Mouse (Mus musculus) brain, embryonic 14.5 days (tissue): ENCODE measurements around the gene Stard9. TPM values are rescaled to one million over a fixed set of nuclear protein-coding genes. Genes with fewer than 3 reads are reported as not detected.
A peak's percentile ranks its signal among the peaks of the same experiment; 100 is the strongest.

Experiments used
- DNase-seq: peaks from one replicate; pipeline ENCODE4 v3.0.0-alpha.2; 2011; ENCODE audit warnings: low read depth
- CTCF ChIP-seq: fragments of 200-500 bp; IDR thresholded peaks from 2 replicates; pipeline ENCODE4 v1.5.1; 2012; ENCODE audit warnings: inconsistent platforms, mild to moderate bottlenecking, moderate library complexity, borderline replicate concordance; ENCODE audit not compliant: insufficient read depth, insufficient read length; ENCODE audit errors: extremely low read depth
- POLR2A ChIP-seq: fragments of 200-500 bp; IDR thresholded peaks from 2 replicates; pipeline ENCODE4 v1.6.1; 2012; ENCODE audit warnings: mild to moderate bottlenecking, inconsistent platforms, borderline replicate concordance; ENCODE audit not compliant: poor library complexity, insufficient read depth, insufficient read length, severe bottlenecking; ENCODE audit errors: extremely low read depth
- polyA plus RNA-seq: library from polyadenylated mRNA; depleted of rRNA; stranded (reverse); fragments of >200 nt; gene quantifications from 2 replicates; pipeline ENCODE4 v1.2.3, GENCODE M21; 2012

Gene Stard9
- polyA plus RNA-seq, 1 experiment = 16.1 TPM

DNA sequence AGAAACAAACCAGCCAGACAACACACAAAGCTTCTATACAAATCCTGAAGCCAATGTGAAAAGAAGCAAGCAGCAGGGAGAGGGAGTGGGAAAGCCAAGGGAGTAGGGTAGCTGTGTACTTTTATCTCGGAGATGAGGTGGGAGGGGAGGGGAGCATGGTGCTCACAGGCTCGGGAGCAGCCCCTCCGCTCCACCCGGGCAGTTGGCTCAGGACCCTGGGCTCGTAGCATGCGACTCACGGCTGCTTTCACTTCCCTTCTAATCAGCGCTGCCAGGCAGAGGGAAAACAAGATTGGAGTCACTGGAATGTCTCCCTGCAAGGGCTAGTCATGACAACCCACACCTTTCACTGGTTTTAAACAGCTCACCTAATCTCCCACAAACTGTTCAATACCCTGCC lies 93.6 kb downstream of the Stard9 start:
- peak; percentile 14 for DNase-seq
- TF ChIP-seq POLR2A = no peak
- no peak for TF ChIP-seq CTCF

DNA sequence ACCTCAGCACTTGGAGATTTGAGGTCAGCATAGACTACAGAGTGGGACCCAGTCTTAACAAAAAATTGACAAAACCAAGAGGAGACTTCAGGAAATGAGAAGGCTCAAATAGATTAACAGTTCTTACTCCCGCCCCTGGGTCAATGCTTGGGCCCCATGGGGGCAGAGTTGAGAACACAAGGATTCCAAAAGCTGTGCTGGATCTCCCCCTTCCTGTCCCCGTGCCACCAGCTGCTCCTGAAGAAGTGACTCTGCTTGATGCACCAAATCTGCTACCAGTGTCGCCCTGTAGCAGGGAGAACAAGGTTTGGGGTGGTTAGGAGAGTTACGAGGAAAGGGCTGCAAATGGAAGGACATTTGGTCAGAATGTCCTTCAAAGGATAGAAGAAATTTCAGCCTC lies 94.7 kb downstream of the Stard9 start:
- TF ChIP-seq POLR2A (no peak), CTCF (no peak)
- no peak for DNase-seq

DNA sequence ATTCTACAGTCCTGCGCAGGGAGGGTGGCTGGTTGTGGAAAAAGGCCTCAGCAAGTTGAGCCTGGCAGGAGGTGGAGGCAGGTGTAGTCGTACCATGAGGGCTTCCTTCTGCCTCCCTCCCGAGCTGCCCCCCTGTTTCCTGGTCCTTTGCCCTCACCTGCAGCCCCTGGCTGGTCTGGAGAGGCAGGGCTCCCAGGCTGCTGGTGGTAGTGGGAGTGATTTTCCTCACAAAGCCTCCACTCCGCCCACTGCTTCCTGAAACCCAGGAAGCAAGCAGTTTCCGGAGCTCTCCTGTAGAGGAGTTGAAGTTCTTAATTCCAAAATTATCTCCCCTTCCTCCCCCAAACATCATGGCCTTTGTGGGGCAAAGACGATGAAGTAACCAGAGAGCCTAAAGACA lies 95.3 kb downstream of the Stard9 start:
- DNase-seq = no peak

DNA sequence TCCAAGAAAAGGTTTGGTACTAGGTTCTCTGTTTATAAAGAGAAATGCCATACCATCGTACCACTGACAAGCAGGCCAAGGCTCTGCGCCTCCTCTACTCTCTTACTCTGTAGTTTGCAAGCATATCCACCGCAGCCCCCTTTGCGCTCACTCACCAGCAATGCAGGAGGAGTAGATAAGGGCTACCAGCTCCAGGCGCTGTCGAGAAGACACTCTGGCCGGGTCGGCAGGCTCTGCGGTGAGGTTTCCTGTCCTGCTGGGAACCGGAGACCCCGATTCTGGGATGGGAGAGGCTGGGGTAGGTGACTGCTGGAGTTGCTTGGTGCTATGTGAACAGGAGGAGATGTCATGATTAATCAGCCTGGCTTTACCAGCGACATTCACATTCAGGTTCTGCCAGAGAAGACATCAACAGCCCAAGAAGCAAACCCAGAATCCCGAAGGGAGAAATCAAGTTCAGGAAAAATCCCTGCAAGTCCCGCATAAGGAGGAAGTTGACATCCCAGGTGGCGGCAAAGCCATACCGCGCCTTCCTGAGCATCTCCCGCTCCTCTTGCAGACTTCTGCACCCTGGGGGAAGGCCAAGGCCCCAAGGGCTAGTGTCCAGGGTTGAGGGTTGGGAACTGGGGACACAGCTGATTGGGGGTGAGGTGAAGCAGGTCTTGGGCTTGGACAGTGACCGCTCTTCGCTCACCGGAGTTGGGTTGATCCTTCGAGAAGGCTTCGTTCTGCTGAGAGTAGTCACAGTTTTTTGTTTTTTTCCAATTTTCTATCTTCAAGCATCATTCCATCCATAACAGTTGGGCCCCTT lies 101.1 kb downstream of the Stard9 start:
- TF ChIP-seq POLR2A = no peak
- no peak for TF ChIP-seq CTCF
- DNase-seq = peak; percentile 27

More for the DNA sequence above, 95.3 kb downstream of the Stard9 start:
- TF ChIP-seq CTCF = no peak
- no peak for TF ChIP-seq POLR2A

DNA sequence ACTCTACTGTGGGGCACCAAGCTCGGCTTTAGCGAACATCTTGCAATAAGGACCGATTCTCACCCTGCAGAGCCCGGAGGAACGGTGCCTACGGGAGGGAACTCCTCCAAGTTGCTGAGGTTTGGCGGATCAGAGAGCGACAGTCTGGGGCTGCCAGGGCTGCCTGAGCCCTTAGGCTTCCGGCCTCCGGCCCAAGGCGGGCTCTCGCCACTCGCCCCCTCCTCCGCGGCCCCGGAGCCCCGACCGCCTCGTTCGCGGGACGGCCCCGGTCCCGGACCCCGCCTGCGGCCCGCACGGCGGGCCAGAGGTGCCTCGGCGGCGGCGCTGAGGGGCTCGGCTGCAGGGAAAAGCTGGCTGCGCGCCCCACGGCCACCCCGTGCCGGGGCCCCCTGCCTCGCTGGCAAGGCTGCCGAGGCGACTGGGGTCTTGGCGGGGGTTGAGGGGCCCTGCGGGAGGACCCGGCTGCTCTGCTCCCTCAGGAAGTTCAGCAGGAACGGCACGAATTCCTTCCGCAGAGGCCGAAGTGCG lies 101.8 kb downstream of the Stard9 start:
- TF ChIP-seq CTCF (no peak), POLR2A (no peak)
- DNase-seq = peak; percentile 37

DNA sequence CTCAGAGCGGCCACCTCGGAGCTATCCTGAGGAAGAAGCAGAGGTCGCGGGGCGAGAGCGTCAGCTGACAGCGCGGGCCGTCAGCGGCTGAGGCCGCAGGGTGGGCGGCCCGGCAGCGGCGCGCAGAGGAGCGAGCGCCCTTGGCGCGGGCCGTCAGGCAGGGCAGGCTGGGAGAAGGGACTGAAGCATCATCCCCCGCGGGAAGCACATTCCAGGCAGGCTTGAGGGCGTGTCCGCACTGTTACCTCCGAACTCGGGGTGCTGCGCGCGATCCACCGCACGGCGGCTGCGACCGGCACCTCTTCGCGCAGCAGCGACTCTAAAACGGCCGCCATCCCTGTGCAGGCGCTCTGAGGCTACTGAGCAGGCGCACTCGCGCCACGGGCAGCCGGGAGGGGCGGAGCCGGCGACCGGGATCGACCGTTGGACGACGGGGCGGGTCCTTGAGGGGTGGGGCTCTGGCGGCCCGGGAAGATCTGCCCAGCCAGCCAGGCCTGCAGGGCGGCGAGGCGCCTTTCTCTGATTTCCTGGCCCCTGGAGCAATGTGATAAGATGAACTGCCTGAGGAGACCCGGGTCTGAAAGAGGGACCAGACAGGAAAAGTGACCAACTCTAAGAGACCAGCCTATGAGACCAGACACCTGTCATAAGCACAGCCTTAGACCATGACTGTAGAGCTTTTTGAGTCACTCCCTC lies 102.4 kb downstream of the Stard9 start:
- no peak for TF ChIP-seq CTCF
- peak; percentile 78 for TF ChIP-seq POLR2A

DNA sequence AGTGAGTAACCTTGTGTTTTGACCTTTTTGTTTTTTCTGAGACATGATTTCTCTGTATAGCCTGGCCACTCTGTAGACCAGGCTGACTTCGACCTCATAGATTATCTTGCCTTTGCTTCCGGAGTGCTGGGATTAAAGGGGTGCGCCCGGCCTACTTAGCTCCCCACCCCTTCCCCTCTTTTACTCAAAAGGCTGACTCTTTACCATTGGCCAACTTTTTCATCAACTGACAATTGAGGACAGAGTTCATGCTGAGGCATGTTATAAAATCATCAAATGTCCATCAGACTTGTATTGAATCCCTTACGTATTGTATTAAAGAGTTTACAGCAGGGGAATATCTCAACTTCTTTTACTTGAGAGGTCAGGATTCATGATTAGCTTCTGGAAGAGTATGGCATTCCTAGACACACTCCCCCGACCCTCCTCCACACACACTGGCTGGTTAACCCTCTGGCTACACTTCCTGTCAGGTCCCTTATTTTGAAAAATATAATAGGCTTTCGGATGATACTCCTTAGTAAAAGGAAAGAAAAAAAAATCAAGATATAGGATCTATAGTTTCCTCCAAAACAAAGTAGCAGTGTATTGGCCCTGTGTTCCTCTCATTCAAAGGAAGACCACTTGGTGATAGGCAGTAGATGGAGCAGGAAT lies 103.1 kb downstream of the Stard9 start:
- TF ChIP-seq POLR2A (no peak), CTCF (no peak)
- no peak for DNase-seq

More for the DNA sequence above, 102.4 kb downstream of the Stard9 start:
- peak; percentile 96 for DNase-seq

DNA sequence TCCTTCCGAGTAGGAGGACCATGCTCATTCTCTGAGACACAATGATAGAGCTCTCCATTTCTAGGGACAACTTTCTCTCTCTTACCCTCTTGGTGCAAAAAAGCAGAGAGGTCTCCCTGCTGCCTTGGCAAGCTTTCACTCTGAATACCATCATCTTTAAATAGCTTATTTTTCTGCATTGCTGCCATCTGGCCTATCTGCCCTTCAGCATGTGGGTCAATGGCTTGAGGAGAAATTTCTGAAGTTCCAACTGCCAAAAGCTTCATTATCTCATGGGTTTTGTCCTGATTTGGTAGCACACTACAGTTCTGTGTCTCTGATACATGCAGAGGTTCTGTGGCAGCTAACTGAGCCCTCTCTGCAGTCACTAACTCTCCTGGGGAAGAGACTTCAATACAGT lies 116.6 kb downstream of the Stard9 start:
- TF ChIP-seq CTCF (no peak), POLR2A (no peak)
- no peak for DNase-seq

DNA sequence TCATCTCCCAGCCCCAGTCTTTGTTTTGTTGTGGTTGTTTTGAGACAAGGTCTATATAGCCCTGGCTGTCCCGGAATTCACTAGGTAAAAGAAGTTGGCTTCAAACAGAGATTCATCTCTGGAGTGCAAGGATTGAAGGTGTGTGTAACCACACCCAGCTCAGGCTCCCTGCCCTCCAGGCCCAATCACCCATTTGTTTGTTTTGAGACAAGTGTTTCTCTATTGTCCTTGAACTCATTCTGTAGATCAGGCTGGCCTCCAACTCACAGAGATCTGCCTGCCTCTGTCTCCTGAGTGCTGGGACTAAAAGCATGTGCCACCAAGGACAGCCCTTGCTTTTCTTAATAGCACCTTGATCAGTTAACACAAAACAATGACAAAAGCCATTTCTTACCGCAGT lies 119.1 kb downstream of the Stard9 start:
- TF ChIP-seq POLR2A (no peak), CTCF (no peak)

DNA sequence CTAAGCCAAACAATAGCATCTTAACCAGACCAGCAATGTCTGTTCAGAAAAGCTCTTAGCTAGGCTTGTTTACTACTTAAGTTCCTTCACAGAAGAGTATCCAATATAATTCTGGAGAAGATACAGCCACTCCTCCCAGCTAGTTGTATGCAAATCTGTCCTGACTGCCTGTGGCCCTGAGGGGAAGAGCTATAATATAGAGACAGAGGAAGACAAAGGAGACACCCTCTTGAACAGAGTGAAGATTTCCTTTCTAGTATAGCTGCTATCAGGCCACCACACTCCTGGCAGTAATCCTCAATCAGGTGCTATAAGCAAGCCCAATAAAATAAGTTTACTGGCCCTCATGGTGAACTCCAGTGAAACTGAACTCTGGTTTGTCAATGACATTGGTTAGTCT lies 133.0 kb downstream of the Stard9 start:
- DNase-seq = no peak
- TF ChIP-seq POLR2A (no peak), CTCF (no peak)

More for the DNA sequence above, 119.1 kb downstream of the Stard9 start:
- DNase-seq = no peak
